Mouse (Mus musculus): ENCODE data around the gene Zc3hc1. TPM values are rescaled to one million over a fixed set of nuclear protein-coding genes. Genes with fewer than 3 reads are reported as not detected.
"Not testable (repeated sequence)": the region's sequence is repeated elsewhere in the genome, so short reads cannot be mapped to it uniquely, and the experiment has no call there.

The Zc3hc1 gene
- total and polyA plus RNA-seq, 2 experiments from 2014 or later: 43.2 to 61.9 TPM

- H3K4me2 ChIP-seq (ENCODE audit: low read depth, low read length, poor library complexity, severe bottlenecking): peak overlapping the region; percentile 49
- TF ChIP-seq CTCF (IDR thresholded peaks at IDR 0.05): peak; percentile 99
- no peaks in the 10 kb centered on the region for H3K36me3 ChIP-seq (ENCODE audit: insufficient read depth, low read length)
- 10% methylated on average over 4 of the region's 4 CpGs for WGBS
- H3K4me3 ChIP-seq (ENCODE audit: low read depth, low read length): peak overlapping the region; percentile 33
- H3K9ac ChIP-seq (replicated peaks; ENCODE audit: low read length, poor library complexity, severe bottlenecking): no peak overlapping the region; the same call in 1 of the 2 replicates
- H3K27me3 ChIP-seq (ENCODE audit: insufficient read depth, low read length): no peaks in the 10 kb centered on the region
- no peaks in the 10 kb centered on the region for H3K9me3 ChIP-seq (ENCODE audit: low read length)
- DNase-seq (ENCODE audit: low spot score): peak; percentile 85
- H3K4me1 ChIP-seq (ENCODE audit: insufficient read depth, low read length): no peaks in the 10 kb centered on the region
- H3K27ac ChIP-seq (ENCODE audit: low read depth, low read length): no peak overlapping the region
- no peak for ATAC-seq (ENCODE audit: low FRiP score)
Observed at GRCm38 (mm10) chr6:30403465-30403864, 12.6 kb upstream of the Zc3hc1 start.

DNA sequence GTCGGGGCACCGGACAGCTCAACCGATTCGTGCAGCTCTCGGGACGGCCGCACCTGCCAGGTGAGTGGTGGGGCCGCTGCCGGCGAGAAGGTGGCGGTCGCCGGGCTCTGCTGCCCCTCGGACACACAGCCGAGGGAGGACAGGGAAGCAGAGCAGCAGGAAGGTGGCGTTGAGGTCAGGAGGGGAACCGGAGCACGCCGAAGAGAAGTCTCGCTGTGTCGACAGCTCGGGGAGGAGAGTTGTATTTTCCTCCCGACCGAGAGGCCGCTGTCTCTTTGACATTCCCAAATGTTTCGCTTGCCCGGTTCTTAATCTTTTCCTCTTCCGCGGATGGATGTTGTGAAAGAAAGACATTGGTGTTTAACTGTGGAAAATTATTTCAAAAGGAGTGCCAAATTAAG, 11.3 kb upstream of the Zc3hc1 start:
- WGBS: under 1% methylated on average over 23 of the region's 29 CpGs
- DNase-seq (ENCODE audit: low spot score): peak; percentile 33

DNA sequence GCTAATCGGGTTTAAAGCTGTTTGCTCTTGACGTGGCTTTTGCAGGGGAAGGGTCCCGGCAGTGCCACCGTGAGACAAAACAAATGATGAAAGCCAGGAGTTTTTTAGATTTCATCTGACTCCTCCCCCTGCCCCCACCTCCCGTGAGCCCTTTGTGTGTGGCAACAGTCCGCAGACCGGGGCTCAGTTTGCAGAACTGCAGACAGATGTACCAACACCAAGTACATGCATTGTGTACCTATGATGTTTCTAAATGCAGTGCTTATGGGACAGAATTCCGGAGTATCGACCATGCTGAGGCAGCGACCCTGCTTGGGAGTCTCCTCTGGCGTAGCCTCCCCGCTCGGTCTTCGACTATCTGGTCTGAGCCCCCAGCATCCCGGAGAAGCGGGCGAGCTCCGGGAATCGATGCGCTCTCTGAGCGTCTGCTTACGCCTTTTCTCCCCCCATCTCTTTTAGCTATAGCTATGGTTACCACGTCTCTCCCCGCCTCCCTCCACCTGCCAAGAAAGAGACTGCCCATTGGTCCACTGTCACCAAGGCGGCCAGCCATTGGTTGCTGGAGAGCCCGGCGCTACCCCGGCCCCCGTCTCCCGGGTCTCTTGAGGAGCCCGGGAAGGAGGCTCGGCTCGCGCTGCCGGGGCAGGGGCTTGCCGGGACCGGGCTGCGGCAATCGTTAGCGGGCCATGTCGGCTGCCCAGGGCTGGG, 10.6 kb upstream of the Zc3hc1 start, which contains the start of gene Klhdc10:
Gene Klhdc10, plus strand, starts transcription at position 561 of the 708 bp plus-strand sequence.
- WGBS: under 1% methylated on average over 41 of the region's 41 CpGs

More for the DNA sequence above, 11.3 kb upstream of the Zc3hc1 start:
- H3K4me3 ChIP-seq (ENCODE audit: low read depth, low read length): peak overlapping the region; percentile 98
- peak; percentile 27 for ATAC-seq (ENCODE audit: low FRiP score)
- H3K9me3 ChIP-seq (ENCODE audit: low read length): no peaks in the 10 kb centered on the region
- H3K27ac ChIP-seq (ENCODE audit: low read depth, low read length): peak overlapping the region; percentile 95
- no peaks in the 10 kb centered on the region for H3K27me3 ChIP-seq (ENCODE audit: insufficient read depth, low read length)
- H3K36me3 ChIP-seq (ENCODE audit: insufficient read depth, low read length): no peaks in the 10 kb centered on the region
- peak overlapping the region; percentile 90 for H3K9ac ChIP-seq (replicated peaks; ENCODE audit: low read length, poor library complexity, severe bottlenecking)
- peak overlapping the region; percentile 54 for H3K4me2 ChIP-seq (ENCODE audit: low read depth, low read length, poor library complexity, severe bottlenecking)
- no peaks in the 10 kb centered on the region for H3K4me1 ChIP-seq (ENCODE audit: insufficient read depth, low read length)
- no peak for TF ChIP-seq CTCF (IDR thresholded peaks at IDR 0.05)

GRCm38 (mm10) chr6:30400716-30401115, 9.9 kb upstream of the Zc3hc1 start:
- no peaks in the 10 kb centered on the region for H3K36me3 ChIP-seq (ENCODE audit: insufficient read depth, low read length)
- peak overlapping the region; percentile 69 for H3K9ac ChIP-seq (replicated peaks; ENCODE audit: low read length, poor library complexity, severe bottlenecking)
- DNase-seq (ENCODE audit: low spot score): no peak
- ATAC-seq (ENCODE audit: low FRiP score): no peak
- H3K4me1 ChIP-seq (ENCODE audit: insufficient read depth, low read length): no peaks in the 10 kb centered on the region
- H3K27ac ChIP-seq (ENCODE audit: low read depth, low read length): peak overlapping the region; percentile 95
- H3K4me3 ChIP-seq (ENCODE audit: low read depth, low read length): peak overlapping the region; percentile 98
- TF ChIP-seq CTCF (IDR thresholded peaks at IDR 0.05): no peak
- no peaks in the 10 kb centered on the region for H3K27me3 ChIP-seq (ENCODE audit: insufficient read depth, low read length)
- H3K9me3 ChIP-seq (ENCODE audit: low read length): no peaks in the 10 kb centered on the region
- H3K4me2 ChIP-seq (ENCODE audit: low read depth, low read length, poor library complexity, severe bottlenecking): peak overlapping the region; percentile 48
- 2% methylated on average over 7 of the region's 7 CpGs for WGBS

More for the DNA sequence above, 10.6 kb upstream of the Zc3hc1 start, which contains the start of gene Klhdc10:
- Histone ChIP-seq H3K9me3 (ENCODE audit: low read length) (no peaks in the 10 kb centered on the region), H3K27me3 (ENCODE audit: insufficient read depth, low read length) (no peaks in the 10 kb centered on the region), H3K4me2 (ENCODE audit: low read depth, low read length, poor library complexity, severe bottlenecking) (peak within 1 kb of the TSS; percentile 54), H3K36me3 (ENCODE audit: insufficient read depth, low read length) (no peaks in the 10 kb centered on the region), H3K27ac (ENCODE audit: low read depth, low read length) (peak within 1 kb of the TSS; percentile 95), H3K4me3 (ENCODE audit: low read depth, low read length) (peak within 1 kb of the TSS; percentile 98), H3K4me1 (ENCODE audit: insufficient read depth, low read length) (no peaks in the 10 kb centered on the region), H3K9ac (replicated peaks; ENCODE audit: low read length, poor library complexity, severe bottlenecking) (peak within 1 kb of the TSS; percentile 90)
- peak; percentile 99 for ATAC-seq (ENCODE audit: low FRiP score)
- TF ChIP-seq CTCF (IDR thresholded peaks at IDR 0.05): 0 out of 2 replicates have a peak, but pooled peaks have one; percentile 18
- DNase-seq (ENCODE audit: low spot score): peak; percentile 99

DNA sequence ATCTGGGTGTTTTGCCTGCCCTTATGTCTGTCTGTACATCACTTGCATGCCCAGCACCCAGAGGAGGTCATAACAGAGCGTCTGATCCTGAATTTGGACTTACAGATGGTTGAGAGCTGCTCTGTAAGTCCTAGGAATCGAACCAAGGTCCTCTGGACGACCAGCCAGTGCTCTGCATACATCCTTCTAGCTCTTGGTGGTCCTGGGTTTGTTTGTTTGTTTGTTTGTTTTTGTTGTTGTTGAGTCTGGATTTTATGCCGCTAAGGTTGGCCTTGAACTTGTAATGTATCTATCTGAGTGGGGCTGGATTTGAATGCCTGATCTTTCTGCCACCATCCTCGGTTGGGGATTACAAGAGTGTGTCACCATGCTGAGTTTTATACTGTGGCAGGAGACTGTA, 9.3 kb upstream of the Zc3hc1 start:
- no peak for DNase-seq (ENCODE audit: low spot score)
- Histone ChIP-seq H3K9ac (replicated peaks; ENCODE audit: low read length, poor library complexity, severe bottlenecking) (no peak overlapping the region), H3K4me3 (ENCODE audit: low read depth, low read length) (no peak overlapping the region), H3K36me3 (ENCODE audit: insufficient read depth, low read length) (no peaks in the 10 kb centered on the region), H3K4me1 (ENCODE audit: insufficient read depth, low read length) (no peaks in the 10 kb centered on the region), H3K27me3 (ENCODE audit: insufficient read depth, low read length) (no peaks in the 10 kb centered on the region), H3K27ac (ENCODE audit: low read depth, low read length) (peak overlapping the region; percentile 95), H3K9me3 (ENCODE audit: low read length) (no peaks in the 10 kb centered on the region), H3K4me2 (ENCODE audit: low read depth, low read length, poor library complexity, severe bottlenecking) (peak overlapping the region; percentile 48)
- TF ChIP-seq CTCF (IDR thresholded peaks at IDR 0.05): no peak
- no peak for ATAC-seq (ENCODE audit: low FRiP score)
- WGBS: 79% methylated on average over 5 of the region's 5 CpGs

- Histone ChIP-seq H3K4me1 (ENCODE audit: insufficient read depth, low read length) (no peaks in the 10 kb centered on the region), H3K4me3 (ENCODE audit: low read depth, low read length) (no peak overlapping the region), H3K9me3 (ENCODE audit: low read length) (no peaks in the 10 kb centered on the region), H3K27me3 (ENCODE audit: insufficient read depth, low read length) (no peaks in the 10 kb centered on the region), H3K36me3 (ENCODE audit: insufficient read depth, low read length) (no peaks in the 10 kb centered on the region; the same call in 1 of the 2 replicates), H3K9ac (replicated peaks; ENCODE audit: low read length, poor library complexity, severe bottlenecking) (no peak overlapping the region), H3K4me2 (ENCODE audit: low read depth, low read length, poor library complexity, severe bottlenecking) (no peak overlapping the region), H3K27ac (ENCODE audit: low read depth, low read length) (no peak overlapping the region)
- no peak for DNase-seq (ENCODE audit: low spot score)
- ATAC-seq (ENCODE audit: low FRiP score): no peak
- TF ChIP-seq CTCF (IDR thresholded peaks at IDR 0.05): no peak
- WGBS: 95% methylated on average over 7 of the region's 7 CpGs
Observed at GRCm38 (mm10) chr6:30391996-30392395, 1.2 kb upstream of the Zc3hc1 start.

GRCm38 (mm10) chr6:30390271-30390670, 557 bp downstream of the Zc3hc1 start:
- WGBS: 27% methylated on average over 4 of the region's 4 CpGs
- Histone ChIP-seq H3K27ac (ENCODE audit: low read depth, low read length) (peak overlapping the region; percentile 62; the same call in 1 of the 2 replicates), H3K9ac (replicated peaks; ENCODE audit: low read length, poor library complexity, severe bottlenecking) (peak overlapping the region; percentile 70), H3K4me3 (ENCODE audit: low read depth, low read length) (peak overlapping the region; percentile 74), H3K4me2 (ENCODE audit: low read depth, low read length, poor library complexity, severe bottlenecking) (peak overlapping the region; percentile 53)
- not testable (repeated sequence) for DNase-seq (ENCODE audit: low spot score); H3K9me3 ChIP-seq (ENCODE audit: low read length); ATAC-seq (ENCODE audit: low FRiP score); H3K27me3 ChIP-seq (ENCODE audit: insufficient read depth, low read length); H3K36me3 ChIP-seq (ENCODE audit: insufficient read depth, low read length); H3K4me1 ChIP-seq (ENCODE audit: insufficient read depth, low read length)

Data from midbrain, postnatal 0 days (tissue).